16 mouse cellular contexts compared by ENCODE assay signal in the genomic region with DNA sequence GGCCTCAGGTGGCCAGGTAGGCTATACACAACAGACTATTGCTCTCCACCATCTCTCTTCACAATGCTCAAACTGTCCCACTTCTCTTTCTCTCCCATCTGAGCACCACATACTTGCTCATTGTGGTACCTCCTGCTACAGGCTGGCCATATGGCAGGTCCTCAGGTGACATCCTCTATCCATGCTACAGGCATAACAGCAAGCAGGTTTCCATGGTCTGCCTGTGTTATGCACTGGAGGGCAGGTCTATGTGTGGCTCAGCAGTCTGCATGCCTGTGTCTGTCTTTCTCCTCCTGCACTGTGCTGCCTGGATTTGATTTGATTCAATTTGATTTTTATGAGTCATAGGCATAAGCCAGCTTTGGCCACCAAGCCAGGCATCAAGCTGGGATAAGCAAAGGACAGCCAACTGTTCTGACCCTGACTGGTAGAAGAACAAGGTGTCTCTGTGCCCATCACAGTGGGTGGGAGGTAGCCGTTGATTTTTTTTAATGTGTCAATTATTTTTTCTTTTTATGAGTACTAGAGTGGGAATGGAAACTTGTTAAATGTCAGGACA.
DNase-seq lines count a peak whose midpoint lies in the region; ATAC-seq lines count a peak whose summit lies in the region.
"Had no signal": no experiment of that assay in that cellular context is flagged by ENCODE, and none has a peak within 500 bp of the region (broad histone marks: within the 10 kb centered on the region; RNA-seq: fewer than 3 reads in every experiment).

No protein-coding gene starts in this region.

- no peaks in the 10 kb centered on the region for H3K4me1 ChIP-seq in heart, embryonic 15.5 days (replicated peaks)
- no peaks in the 10 kb centered on the region for H3K4me1 ChIP-seq in neural tube, embryonic 14.5 days (ENCODE audit: control insufficient read depth, insufficient read depth, low read length)
- H3K4me1 ChIP-seq: heart, embryonic 10.5 days; limb, embryonic 15.5 days had no signal

- H3K27ac ChIP-seq in heart, embryonic 15.5 days = no peak overlapping the region
- no peak overlapping the region for H3K27ac ChIP-seq in neural tube, embryonic 14.5 days (ENCODE audit: low read depth, low read length)
- H3K27ac ChIP-seq: heart, embryonic 10.5 days; limb, embryonic 15.5 days had no signal

- ATAC-seq in heart, embryonic 15.5 days (replicated peaks; ENCODE audit: insufficient number of reproducible peaks, insufficient read depth, low FRiP score, low read depth) = 0 out of 2 replicates have a peak, but pooled peaks have one; percentile 7
- ATAC-seq in neural tube, embryonic 14.5 days (ENCODE audit: low read depth) = 0 out of 2 replicates have a peak, but pooled peaks have one; percentile 28

- no peaks in the 10 kb centered on the region for H3K36me3 ChIP-seq in heart, embryonic 15.5 days
- no peaks in the 10 kb centered on the region for H3K36me3 ChIP-seq in neural tube, embryonic 14.5 days (ENCODE audit: control insufficient read depth, insufficient read depth, low read length)
- H3K36me3 ChIP-seq: G1E; heart, embryonic 10.5 days; limb, embryonic 15.5 days had no signal

- H3K9me3 ChIP-seq in heart, embryonic 15.5 days (replicated peaks) = no peaks in the 10 kb centered on the region
- no peaks in the 10 kb centered on the region for H3K9me3 ChIP-seq in neural tube, embryonic 14.5 days (ENCODE audit: control insufficient read depth, low read length)
- H3K9me3 ChIP-seq: heart, embryonic 10.5 days; limb, embryonic 15.5 days had no signal

- H3K27me3 ChIP-seq in heart, embryonic 15.5 days = no peaks in the 10 kb centered on the region
- no peaks in the 10 kb centered on the region for H3K27me3 ChIP-seq in neural tube, embryonic 14.5 days (ENCODE audit: control insufficient read depth, insufficient read depth, low read length)
- H3K27me3 ChIP-seq: limb, embryonic 15.5 days had no signal

- H3K4me2 ChIP-seq in heart, embryonic 15.5 days = no peak overlapping the region
- H3K4me2 ChIP-seq in neural tube, embryonic 14.5 days (ENCODE audit: low read depth, low read length) = no peak overlapping the region
- H3K4me2 ChIP-seq: limb, embryonic 15.5 days had no signal

- WGBS in heart, embryonic 15.5 days = 91% methylated on average over 1 of the region's 1 CpGs
- WGBS in neural tube, embryonic 14.5 days = 87% methylated on average over 1 of the region's 1 CpGs

- H3K9ac ChIP-seq in heart, embryonic 15.5 days = no peak overlapping the region
- no peak overlapping the region for H3K9ac ChIP-seq in neural tube, embryonic 14.5 days (replicated peaks; ENCODE audit: low read depth, low read length)
- H3K9ac ChIP-seq: limb, embryonic 15.5 days had no signal

- H3K4me3 ChIP-seq in heart, embryonic 15.5 days = no peak overlapping the region
- no peak overlapping the region for H3K4me3 ChIP-seq in neural tube, embryonic 14.5 days (ENCODE audit: low read depth, low read length)
- H3K4me3 ChIP-seq: heart, embryonic 10.5 days; limb, embryonic 15.5 days had no signal

- no peak for DNase-seq in heart, postnatal 36 days
- DNase-seq in neural tube, embryonic 10.5 days (ENCODE audit: extremely low spot score, low spot score) = no peak
- peak; percentile 86 to 95 for DNase-seq in cerebellum, postnatal 10 days
- no peak for DNase-seq in spleen, postnatal 14 days (ENCODE audit: low spot score in 2 of 2)
- no peak for DNase-seq in urinary bladder, postnatal 4 days (ENCODE audit: low spot score in 2 of 2)
- no peak for DNase-seq in testis, postnatal 14 days (ENCODE audit: low spot score)
- DNase-seq: gastrocnemius, postnatal 25 days; heart, postnatal 4 days; kidney, adult 2 months; kidney, postnatal 36 days; lung, adult 18-20 months had no signal

- intact Hi-C loops in heart, postnatal 36 days (cut with DNase I) = no loop called here

Comparison
In these comparisons a context has a peak if more than half of its experiments do, and no peak if none do; other contexts are left out.
1. DNase-seq: peak in cerebellum, postnatal 10 days (2 of 2); none in heart, postnatal 36 days (0 of 2), neural tube, embryonic 10.5 days (single experiment), spleen, postnatal 14 days (0 of 2), urinary bladder, postnatal 4 days (0 of 2) and testis, postnatal 14 days (single experiment).